Mouse (Mus musculus): ENCODE measurements around the gene Pik3c2b. TPM values are rescaled to one million over a fixed set of nuclear protein-coding genes. Genes with fewer than 3 reads are reported as not detected.

The Pik3c2b gene
- polyA plus RNA-seq, 1 experiment, result 1.8 TPM

- H3K79me2 ChIP-seq (ENCODE audit: control insufficient read depth, insufficient read depth), result no peaks in the 10 kb centered on the region
- TF ChIP-seq TCF12 (IDR thresholded peaks at IDR 0.05; ENCODE audit: insufficient read depth, poor library complexity, severe bottlenecking) (no peak), MYOG (IDR thresholded peaks at IDR 0.05; ENCODE audit: control insufficient read depth in 1 of 3, insufficient read depth in 1 of 3, insufficient read length in 2 of 3, low read depth in 2 of 3) (peak in 2 of 3 experiments; percentile 16 to 43), MYOD1 (IDR thresholded peaks at IDR 0.05; ENCODE audit: control insufficient read depth in 1 of 3, insufficient read length in 2 of 3, low read depth in 2 of 3) (peak; percentile 26 to 73 (median 71))
- H3K27me3 ChIP-seq (ENCODE audit: control insufficient read depth, insufficient read depth, insufficient read length), result no peaks in the 10 kb centered on the region
- no peaks in the 10 kb centered on the region for H3K36me3 ChIP-seq (ENCODE audit: control insufficient read depth, insufficient read depth)
- no peak overlapping the region for H3K4me3 ChIP-seq
- H3K4me2 ChIP-seq (ENCODE audit: low read depth), result no peak overlapping the region
- no peak overlapping the region for H3ac ChIP-seq (ENCODE audit: control insufficient read depth, insufficient read length)
Observed at GRCm38 (mm10) chr1:133039505-133039949, 5.9 kb upstream of the Pik3c2b start.

GRCm38 (mm10) chr1:133045861-133046440 lies 484 bp downstream of the Pik3c2b start:
- Histone ChIP-seq H3K79me2 (ENCODE audit: control insufficient read depth, insufficient read depth) (no peaks in the 10 kb centered on the region), H3K4me3 (peak overlapping the region; percentile 19), H3K27me3 (ENCODE audit: control insufficient read depth, insufficient read depth, insufficient read length) (no peaks in the 10 kb centered on the region), H3ac (ENCODE audit: control insufficient read depth, insufficient read length) (peak overlapping the region; percentile 16), H3K4me2 (ENCODE audit: low read depth) (peak overlapping the region; percentile 90), H3K36me3 (ENCODE audit: control insufficient read depth, insufficient read depth) (no peaks in the 10 kb centered on the region)
- TF ChIP-seq MYOD1 (IDR thresholded peaks at IDR 0.05; ENCODE audit: control insufficient read depth in 1 of 3, insufficient read length in 2 of 3, low read depth in 2 of 3), result peak in 1 of 3 experiments; percentile 2
- peak in 2 of 3 experiments; percentile 27 to 29 for TF ChIP-seq MYOG (IDR thresholded peaks at IDR 0.05; ENCODE audit: control insufficient read depth in 1 of 3, insufficient read depth in 1 of 3, insufficient read length in 2 of 3, low read depth in 2 of 3)
- peak; percentile 45 for TF ChIP-seq POLR2A (IDR thresholded peaks at IDR 0.05; ENCODE audit: insufficient read length, low read depth)
- TF ChIP-seq CEBPB (IDR thresholded peaks at IDR 0.05; ENCODE audit: insufficient read depth, poor library complexity, severe bottlenecking), result no peak
- TF ChIP-seq POLR2AphosphoS2 (IDR thresholded peaks at IDR 0.05; ENCODE audit: insufficient read length, low read depth), result peak; percentile 26

DNA sequence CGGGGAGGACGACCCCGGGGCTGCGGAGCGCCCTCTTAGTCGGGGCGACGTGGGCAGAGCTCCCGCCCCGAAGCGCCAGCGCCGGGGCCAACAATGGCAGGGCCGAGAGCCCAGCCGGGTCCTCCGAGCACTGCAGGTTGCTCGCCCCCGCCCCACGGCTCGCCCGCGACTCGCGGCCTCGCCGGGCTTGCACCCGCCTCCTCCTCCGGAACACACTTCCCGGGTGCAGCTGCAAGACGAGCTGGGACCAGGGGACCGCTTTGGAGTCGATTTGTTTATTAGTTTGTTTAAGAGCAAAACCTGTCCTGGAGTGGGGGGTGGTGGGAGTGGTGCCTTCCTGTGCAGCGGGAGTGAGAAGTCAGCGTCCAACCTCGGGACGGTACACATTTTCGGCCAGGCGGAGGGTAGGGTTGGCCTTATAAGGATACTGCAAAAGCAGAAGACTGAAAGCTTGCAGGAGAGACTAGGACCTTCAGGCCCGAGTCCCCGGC lies 1.0 kb downstream of the Pik3c2b start:
- Histone ChIP-seq H3K4me3 (peak overlapping the region; percentile 19), H3K79me2 (ENCODE audit: control insufficient read depth, insufficient read depth) (no peaks in the 10 kb centered on the region), H3K4me2 (ENCODE audit: low read depth) (peak overlapping the region; percentile 90), H3ac (ENCODE audit: control insufficient read depth, insufficient read length) (peak overlapping the region; percentile 16), H3K36me3 (ENCODE audit: control insufficient read depth, insufficient read depth) (no peaks in the 10 kb centered on the region), H3K27me3 (ENCODE audit: control insufficient read depth, insufficient read depth, insufficient read length) (no peaks in the 10 kb centered on the region)
- TF ChIP-seq USF1 (IDR thresholded peaks at IDR 0.05; ENCODE audit: low read depth) (no peak), SRF (IDR thresholded peaks at IDR 0.05; ENCODE audit: control insufficient read depth, insufficient read length, low read depth) (peak; percentile 38)

- Histone ChIP-seq H3K36me3 (ENCODE audit: control insufficient read depth, insufficient read depth) (no peaks in the 10 kb centered on the region), H3ac (ENCODE audit: control insufficient read depth, insufficient read length) (no peak overlapping the region), H3K4me2 (ENCODE audit: low read depth) (peak overlapping the region; percentile 90), H3K27me3 (ENCODE audit: control insufficient read depth, insufficient read depth, insufficient read length) (no peaks in the 10 kb centered on the region), H3K4me3 (no peak overlapping the region), H3K79me2 (ENCODE audit: control insufficient read depth, insufficient read depth) (no peaks in the 10 kb centered on the region)
- no peak for TF ChIP-seq TCF12 (IDR thresholded peaks at IDR 0.05; ENCODE audit: insufficient read depth, poor library complexity, severe bottlenecking)
- no peak for TF ChIP-seq POLR2AphosphoS2 (IDR thresholded peaks at IDR 0.05; ENCODE audit: insufficient read length, low read depth)
- no peak for TF ChIP-seq SRF (IDR thresholded peaks at IDR 0.05; ENCODE audit: control insufficient read depth, insufficient read length, low read depth)
- TF ChIP-seq USF1 (IDR thresholded peaks at IDR 0.05; ENCODE audit: low read depth), result no peak
- TF ChIP-seq MYOD1 (IDR thresholded peaks at IDR 0.05; ENCODE audit: control insufficient read depth in 1 of 3, insufficient read length in 2 of 3, low read depth in 2 of 3), result no peak
- no peak for TF ChIP-seq E2F4 (IDR thresholded peaks at IDR 0.05; ENCODE audit: insufficient read depth)
- TF ChIP-seq POLR2A (IDR thresholded peaks at IDR 0.05; ENCODE audit: insufficient read length, low read depth), result no peak
- no peak for TF ChIP-seq MAX (IDR thresholded peaks at IDR 0.05; ENCODE audit: low read depth)
- no peak for TF ChIP-seq CEBPB (IDR thresholded peaks at IDR 0.05; ENCODE audit: insufficient read depth, poor library complexity, severe bottlenecking)
- no peak for TF ChIP-seq TCF3 (IDR thresholded peaks at IDR 0.05; ENCODE audit: insufficient read length, low read depth)
- no peak for TF ChIP-seq REST (IDR thresholded peaks at IDR 0.05; ENCODE audit: insufficient read depth, insufficient read length)
- TF ChIP-seq MYOG (IDR thresholded peaks at IDR 0.05; ENCODE audit: control insufficient read depth in 1 of 3, insufficient read depth in 1 of 3, insufficient read length in 2 of 3, low read depth in 2 of 3), result no peak
Observed at GRCm38 (mm10) chr1:133047575-133047974, 2.1 kb downstream of the Pik3c2b start.

DNA sequence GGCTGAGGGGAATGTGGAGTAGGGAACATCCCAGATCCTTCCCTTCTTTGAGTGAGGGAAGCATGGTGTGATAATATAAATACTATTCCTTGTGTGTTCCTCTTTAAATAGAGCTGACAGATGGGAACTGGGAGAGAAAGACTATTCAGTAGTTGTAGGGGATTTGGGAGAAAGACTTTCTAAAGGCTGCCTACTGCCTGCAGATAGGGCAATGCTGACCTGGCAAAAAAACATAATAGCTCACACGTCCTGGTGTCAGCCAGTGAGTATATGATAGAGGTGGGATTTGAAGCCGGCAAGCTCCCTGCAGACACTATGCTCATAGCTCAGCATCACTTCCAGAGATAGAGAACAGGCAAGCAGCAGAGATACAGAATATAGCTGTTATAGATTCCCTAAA lies 3.2 kb downstream of the Pik3c2b start:
- Histone ChIP-seq H3K4me3 (no peak overlapping the region), H3K36me3 (ENCODE audit: control insufficient read depth, insufficient read depth) (no peaks in the 10 kb centered on the region), H3ac (ENCODE audit: control insufficient read depth, insufficient read length) (no peak overlapping the region), H3K79me2 (ENCODE audit: control insufficient read depth, insufficient read depth) (no peaks in the 10 kb centered on the region), H3K4me2 (ENCODE audit: low read depth) (no peak overlapping the region), H3K27me3 (ENCODE audit: control insufficient read depth, insufficient read depth, insufficient read length) (no peaks in the 10 kb centered on the region)
- TF ChIP-seq REST (IDR thresholded peaks at IDR 0.05; ENCODE audit: insufficient read depth, insufficient read length) (no peak), MYOG (IDR thresholded peaks at IDR 0.05; ENCODE audit: control insufficient read depth in 1 of 3, insufficient read depth in 1 of 3, insufficient read length in 2 of 3, low read depth in 2 of 3) (no peak), MAX (IDR thresholded peaks at IDR 0.05; ENCODE audit: low read depth) (no peak), USF1 (IDR thresholded peaks at IDR 0.05; ENCODE audit: low read depth) (no peak), SRF (IDR thresholded peaks at IDR 0.05; ENCODE audit: control insufficient read depth, insufficient read length, low read depth) (no peak), TCF12 (IDR thresholded peaks at IDR 0.05; ENCODE audit: insufficient read depth, poor library complexity, severe bottlenecking) (no peak), MYOD1 (IDR thresholded peaks at IDR 0.05; ENCODE audit: control insufficient read depth in 1 of 3, insufficient read length in 2 of 3, low read depth in 2 of 3) (no peak), E2F4 (IDR thresholded peaks at IDR 0.05; ENCODE audit: insufficient read depth) (no peak), TCF3 (IDR thresholded peaks at IDR 0.05; ENCODE audit: insufficient read length, low read depth) (no peak), POLR2AphosphoS2 (IDR thresholded peaks at IDR 0.05; ENCODE audit: insufficient read length, low read depth) (no peak), POLR2A (IDR thresholded peaks at IDR 0.05; ENCODE audit: insufficient read length, low read depth) (no peak), CEBPB (IDR thresholded peaks at IDR 0.05; ENCODE audit: insufficient read depth, poor library complexity, severe bottlenecking) (no peak)

Measured in myocyte (in vitro differentiated cells).